Mouse (Mus musculus) midbrain, embryonic 16.5 days (tissue): ENCODE data around the gene Rpl10a. TPM values are rescaled to one million over a fixed set of nuclear protein-coding genes. Genes with fewer than 3 reads are reported as not detected.
A peak's percentile ranks its signal among the peaks of the same experiment; 100 is the strongest.
"Not testable (repeated sequence)": the region's sequence is repeated elsewhere in the genome, so short reads cannot be mapped to it uniquely, and the experiment has no call there.

Experiments used
- ATAC-seq: fragments of 200-750 bp; cut with Nextera tagmentation; 2 replicates; pipeline ENCODE4 v1.8.0; 2017; ENCODE audit warnings: moderate TSS enrichment
- H3K27ac ChIP-seq: fragments of 300-500 bp; sonication (generic); 2 replicates; pipeline ENCODE4 v1.5.1; 2014; ENCODE audit warnings: mild to moderate bottlenecking, low read length, mixed read lengths
- H3K27me3 ChIP-seq: fragments of 300-500 bp; sonication (generic); 2 replicates; pipeline ENCODE4 v1.6.1; 2014; ENCODE audit warnings: low read depth, low read length, mixed read lengths; ENCODE audit not compliant: control insufficient read depth, insufficient read depth
- H3K36me3 ChIP-seq: fragments of 300-500 bp; sonication (generic); 2 replicates; pipeline ENCODE4 v1.6.1; 2014; ENCODE audit warnings: mild to moderate bottlenecking, low read length, moderate library complexity, mixed read lengths; ENCODE audit not compliant: control insufficient read depth, insufficient read depth
- H3K4me1 ChIP-seq: fragments of 300-500 bp; sonication (generic); 2 replicates; pipeline ENCODE4 v1.6.1; 2014; ENCODE audit warnings: mild to moderate bottlenecking, low read length, mixed read lengths; ENCODE audit not compliant: control insufficient read depth, insufficient read depth
- H3K4me2 ChIP-seq: fragments of 300-500 bp; sonication (generic); 2 replicates; pipeline ENCODE4 v1.6.1; 2014; ENCODE audit warnings: mild to moderate bottlenecking, low read length, mixed read lengths
- H3K4me3 ChIP-seq: fragments of 300-500 bp; sonication (generic); 2 replicates; pipeline ENCODE4 v1.5.1; 2014; ENCODE audit warnings: low read depth, mild to moderate bottlenecking, low read length, moderate library complexity, mixed read lengths
- H3K9ac ChIP-seq: fragments of 300-500 bp; sonication (generic); 2 replicates; pipeline ENCODE4 v1.6.1; 2014; ENCODE audit warnings: low read depth, low read length, mixed read lengths
- H3K9me3 ChIP-seq: fragments of 300-500 bp; sonication (generic); replicated peaks from 2 replicates; pipeline ENCODE4 v1.6.1; 2014; ENCODE audit warnings: mild to moderate bottlenecking, low read length, mixed read lengths; ENCODE audit not compliant: control insufficient read depth, poor library complexity, severe bottlenecking
- WGBS: fragments of 180-500 bp; shearing (Covaris S2); extraction: QIAGEN DNeasy Blood & Tissue Kit; methylation state at CpG from one replicate; pipeline ENCODE4 v1.1.7; 2014; 5-methylcytosine and 5-hydroxymethylcytosine counted together
- polyA plus RNA-seq: library from polyadenylated mRNA; unstranded; fragments of >200 nt; fragmentation: Nextera tagmentation; extraction: Ambion mirVana; gene quantifications from 2 replicates; pipeline ENCODE4 v1.2.1, GENCODE M21; 2015

Rpl10a gene
- polyA plus RNA-seq, 1 experiment from 2014 or later, result 312 TPM

GRCm38 (mm10) chr17:28326951-28327350, 1.3 kb upstream of the Rpl10a start:
- Histone ChIP-seq H3K4me1 (peaks cover 18% of the 10 kb centered on the region), H3K9ac (peak overlapping the region; percentile 95), H3K9me3 (no peaks in the 10 kb centered on the region), H3K27me3 (no peaks in the 10 kb centered on the region), H3K36me3 (peaks cover 2% of the 10 kb centered on the region), H3K4me2 (no peak overlapping the region), H3K4me3 (no peak overlapping the region), H3K27ac (no peak overlapping the region)
- no peak for ATAC-seq
- 84% methylated on average over 3 of the region's 3 CpGs for WGBS

DNA sequence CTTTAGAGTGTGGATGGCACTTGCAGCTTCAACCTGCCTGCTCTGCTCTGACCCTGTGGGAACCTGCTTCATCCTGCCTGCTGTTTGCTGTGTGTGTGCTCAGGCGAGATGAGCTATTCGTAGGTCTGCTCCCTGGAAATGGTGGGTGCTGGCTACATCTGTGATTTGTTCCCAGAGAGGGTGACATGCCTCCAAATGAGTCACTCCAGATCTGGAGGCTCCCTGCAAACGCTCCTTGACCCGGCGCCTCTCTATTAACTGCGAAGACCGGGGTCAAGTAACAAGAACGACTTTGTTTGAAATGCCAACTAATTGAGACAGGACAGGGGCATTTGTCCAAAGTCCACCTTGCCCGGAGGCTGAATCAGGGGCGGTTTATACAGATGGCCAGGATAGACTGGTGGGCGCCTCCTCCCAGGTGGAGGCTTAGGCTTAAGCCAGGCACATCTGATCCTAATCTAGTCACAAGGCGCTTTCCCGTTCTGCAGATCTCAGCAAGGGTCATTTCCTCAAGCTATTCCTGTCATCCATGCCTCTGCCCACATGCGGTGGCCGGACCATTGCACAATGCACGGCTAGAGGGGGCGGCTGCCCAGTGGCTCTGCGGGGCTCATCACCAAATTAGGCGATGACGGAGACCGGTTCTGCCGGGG, 472 bp upstream of the Rpl10a start:
- 9% methylated on average over 22 of the region's 22 CpGs for WGBS
- Histone ChIP-seq H3K4me3 (peak overlapping the region; percentile 66), H3K27me3 (no peaks in the 10 kb centered on the region), H3K36me3 (peaks cover 2% of the 10 kb centered on the region), H3K9ac (peak overlapping the region; percentile 95), H3K4me1 (peaks cover 18% of the 10 kb centered on the region), H3K9me3 (no peaks in the 10 kb centered on the region), H3K27ac (peak overlapping the region; percentile 93), H3K4me2 (peak overlapping the region; percentile 81)
- ATAC-seq, result peak; percentile 63

DNA sequence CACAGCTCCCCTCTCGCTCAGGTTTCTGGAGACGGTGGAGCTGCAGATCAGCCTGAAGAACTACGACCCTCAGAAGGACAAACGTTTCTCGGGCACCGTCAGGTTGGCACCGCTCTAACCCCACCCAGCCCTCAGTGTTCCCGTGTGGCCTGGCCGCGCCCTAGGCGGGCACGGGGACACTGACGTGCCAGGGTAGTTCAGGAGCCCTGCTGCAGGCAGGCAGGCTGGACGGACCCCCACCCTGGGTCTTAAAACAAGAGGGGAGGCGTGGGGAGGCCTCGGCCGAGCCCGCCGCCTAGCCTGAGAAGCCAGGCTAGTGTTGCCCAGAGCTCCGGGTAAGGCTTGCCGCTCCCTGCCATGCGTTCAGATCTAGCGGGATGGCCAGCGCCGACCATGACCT, 675 bp downstream of the Rpl10a start:
- ATAC-seq, result peak; percentile 46; the same call in 1 of the 2 replicates
- H3K4me1 ChIP-seq, result peaks cover 18% of the 10 kb centered on the region
- peak overlapping the region; percentile 95 for H3K9ac ChIP-seq
- no peaks in the 10 kb centered on the region for H3K9me3 ChIP-seq
- H3K4me2 ChIP-seq, result peak overlapping the region; percentile 81
- peak overlapping the region; percentile 93 for H3K27ac ChIP-seq
- peak overlapping the region; percentile 66 for H3K4me3 ChIP-seq
- no peaks in the 10 kb centered on the region for H3K27me3 ChIP-seq
- peaks cover 2% of the 10 kb centered on the region for H3K36me3 ChIP-seq
- WGBS, result 0% methylated on average over 25 of the region's 25 CpGs

- peak overlapping the region; percentile 66 for H3K4me3 ChIP-seq
- peaks cover 18% of the 10 kb centered on the region for H3K4me1 ChIP-seq
- peak overlapping the region; percentile 81 for H3K4me2 ChIP-seq
- H3K9me3 ChIP-seq, result no peaks in the 10 kb centered on the region
- no peaks in the 10 kb centered on the region for H3K27me3 ChIP-seq
- ATAC-seq, result no peak
- H3K27ac ChIP-seq, result no peak overlapping the region
- H3K36me3 ChIP-seq, result peaks cover 2% of the 10 kb centered on the region
- peak overlapping the region; percentile 95 for H3K9ac ChIP-seq
- 10% methylated on average over 4 of the region's 4 CpGs for WGBS
Observed at GRCm38 (mm10) chr17:28329503-28330231, 1.4 kb downstream of the Rpl10a start.

- no peak for ATAC-seq
Observed at GRCm38 (mm10) chr17:28330232-28330546, 1.9 kb downstream of the Rpl10a start.

DNA sequence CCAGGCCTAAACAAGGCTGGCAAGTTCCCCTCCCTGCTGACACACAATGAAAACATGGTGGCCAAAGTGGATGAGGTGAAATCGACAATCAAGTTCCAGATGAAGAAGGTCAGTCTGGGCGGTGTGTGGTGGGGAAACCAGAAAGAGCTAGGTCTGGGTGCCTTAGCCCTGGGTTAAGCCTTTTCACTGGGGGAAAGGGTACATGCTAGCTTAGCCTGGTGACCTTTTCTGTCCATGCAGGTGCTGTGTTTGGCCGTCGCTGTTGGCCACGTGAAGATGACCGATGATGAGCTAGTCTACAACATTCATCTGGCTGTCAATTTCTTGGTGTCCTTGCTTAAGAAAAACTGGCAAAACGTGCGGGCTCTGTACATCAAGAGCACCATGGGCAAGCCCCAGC, 2.3 kb downstream of the Rpl10a start:
- not testable (repeated sequence) for H3K4me2 ChIP-seq, H3K27ac ChIP-seq, H3K27me3 ChIP-seq, ATAC-seq, H3K36me3 ChIP-seq, H3K9me3 ChIP-seq, H3K9ac ChIP-seq, H3K4me3 ChIP-seq
- WGBS, result 72% methylated on average over 6 of the region's 8 CpGs
- H3K4me1 ChIP-seq, result peaks cover 18% of the 10 kb centered on the region

More at GRCm38 (mm10) chr17:28330232-28330546, 1.9 kb downstream of the Rpl10a start:
- H3K27ac ChIP-seq, result no peak overlapping the region
- peaks cover 2% of the 10 kb centered on the region for H3K36me3 ChIP-seq
- H3K9ac ChIP-seq, result peak overlapping the region; percentile 95; the same call in 1 of the 2 replicates
- no peaks in the 10 kb centered on the region for H3K27me3 ChIP-seq
- WGBS, result 43% methylated on average over 2 of the region's 2 CpGs
- peak overlapping the region; percentile 81 for H3K4me2 ChIP-seq
- peak overlapping the region; percentile 66; the same call in 1 of the 2 replicates for H3K4me3 ChIP-seq
- H3K4me1 ChIP-seq, result peaks cover 18% of the 10 kb centered on the region
- H3K9me3 ChIP-seq, result no peaks in the 10 kb centered on the region

- no peaks in the 10 kb centered on the region for H3K9me3 ChIP-seq
- 62% methylated on average over 5 of the region's 7 CpGs for WGBS
- ATAC-seq, result no peak
Observed at GRCm38 (mm10) chr17:28331241-28332112, 3.2 kb downstream of the Rpl10a start.

DNA sequence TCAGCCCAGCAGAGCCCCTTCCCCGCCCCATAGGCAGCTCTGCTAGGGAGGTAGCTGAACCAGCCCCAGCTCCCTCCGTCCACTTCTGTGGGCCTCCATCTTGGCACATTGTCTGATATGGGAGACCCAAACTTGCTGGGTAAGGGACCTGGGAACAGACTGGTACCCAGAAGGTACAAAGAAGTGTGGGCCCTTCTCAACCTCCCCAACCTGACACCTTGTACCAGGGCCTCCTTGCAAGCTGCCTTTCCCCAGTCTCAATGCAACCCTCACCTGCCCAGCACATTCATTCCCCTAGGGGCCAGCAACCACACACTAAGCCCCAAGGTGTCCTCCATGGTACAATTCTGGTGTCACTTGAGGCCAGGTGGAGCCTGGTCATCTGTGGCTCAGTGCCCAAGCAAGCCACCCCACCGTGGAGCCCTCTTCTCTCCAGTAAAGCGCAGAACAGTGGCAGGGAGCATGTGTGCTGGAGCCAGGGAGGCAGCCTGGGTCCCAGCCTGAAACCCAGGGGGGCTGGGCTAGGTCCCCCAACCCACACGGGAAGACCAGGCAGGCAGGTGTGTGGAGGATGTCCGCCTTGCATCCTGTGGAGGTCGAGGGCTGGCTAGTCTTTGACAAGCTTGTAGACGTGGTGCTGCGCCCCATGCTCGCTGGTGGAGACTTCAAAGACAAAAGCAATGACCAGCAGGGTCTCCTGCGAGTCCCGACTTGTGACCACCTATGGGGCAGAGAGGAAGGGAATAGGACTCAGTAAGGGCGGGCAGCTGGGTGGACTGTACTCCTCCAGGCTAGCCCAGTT, 4.0 kb downstream of the Rpl10a start:
- peaks cover 18% of the 10 kb centered on the region for H3K4me1 ChIP-seq
- no peaks in the 10 kb centered on the region for H3K9me3 ChIP-seq
- H3K4me2 ChIP-seq, result no peak overlapping the region
- no peak overlapping the region for H3K27ac ChIP-seq
- no peaks in the 10 kb centered on the region for H3K27me3 ChIP-seq
- no peak overlapping the region for H3K9ac ChIP-seq
- H3K4me3 ChIP-seq, result no peak overlapping the region
- ATAC-seq, result no peak
- H3K36me3 ChIP-seq, result no peaks in the 10 kb centered on the region; the same call in none of the 2 replicates
- 54% methylated on average over 13 of the region's 13 CpGs for WGBS

More at GRCm38 (mm10) chr17:28331241-28332112, 3.2 kb downstream of the Rpl10a start:
- H3K27ac ChIP-seq, result no peak overlapping the region
- no peak overlapping the region for H3K9ac ChIP-seq
- peaks cover 18% of the 10 kb centered on the region for H3K4me1 ChIP-seq
- no peaks in the 10 kb centered on the region; the same call in none of the 2 replicates for H3K36me3 ChIP-seq
- H3K4me3 ChIP-seq, result no peak overlapping the region
- no peaks in the 10 kb centered on the region for H3K27me3 ChIP-seq
- H3K4me2 ChIP-seq, result no peak overlapping the region
